Mouse (Mus musculus): Measurements from ENCODE around the gene Kptn.

Gene Kptn

DNA sequence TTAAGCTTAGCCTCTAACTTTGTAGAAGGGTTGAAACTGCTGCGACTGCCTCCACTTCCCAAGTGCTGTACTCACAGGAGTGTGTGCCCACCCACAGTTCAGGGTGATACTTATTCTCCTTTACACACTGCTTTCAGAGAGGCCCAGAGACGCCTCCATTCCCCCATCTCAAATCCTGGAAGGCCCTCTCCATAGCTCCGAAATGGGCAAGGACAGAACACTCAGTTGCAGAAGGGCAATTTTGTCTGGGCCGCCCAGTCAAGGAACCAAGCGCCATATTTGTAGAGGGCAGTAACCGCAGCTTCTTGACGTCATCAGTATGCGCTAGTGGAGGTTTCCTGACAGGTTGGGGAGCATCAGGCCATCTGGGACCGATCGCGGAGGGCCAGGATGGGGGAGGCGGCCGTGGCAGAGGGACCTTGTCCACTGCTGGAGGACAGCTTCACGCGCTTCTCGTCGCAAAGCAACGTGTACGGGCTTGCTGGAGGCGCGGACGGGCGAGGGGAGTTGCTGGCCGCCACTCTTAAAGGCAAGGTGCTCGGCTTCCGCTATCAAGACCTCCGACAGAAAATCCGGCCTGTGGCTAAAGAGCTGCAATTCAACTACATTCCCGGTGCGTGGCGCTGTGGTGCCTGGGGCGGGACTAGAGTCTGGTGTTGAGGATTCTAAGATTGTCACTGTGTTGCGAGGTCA is at the start of gene Kptn:
Gene Kptn, plus strand, starts transcription at position 327 of the 693 bp plus-strand sequence.
- peak; percentile 76 for DNase-seq (ENCODE audit: low spot score)

DNA sequence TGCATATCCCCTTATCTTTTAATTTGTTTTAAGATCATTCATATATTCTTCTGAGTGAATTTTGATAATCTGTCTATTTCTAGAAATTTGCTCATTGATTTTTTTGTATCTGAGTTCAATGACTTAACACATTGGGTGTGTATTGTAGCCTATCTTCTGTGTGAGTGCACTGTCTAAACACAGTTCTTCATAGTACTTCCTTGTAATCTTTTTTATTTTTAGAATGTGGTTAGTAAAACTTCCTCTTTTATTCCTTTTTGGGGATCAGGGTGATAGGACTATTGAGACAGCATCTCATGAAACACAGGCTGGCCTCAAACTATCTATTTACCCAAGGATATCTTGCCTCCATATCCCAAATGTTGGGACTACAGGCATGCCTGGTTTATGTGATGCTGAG is 48.8 kb upstream of the Kptn start:
- no peak for DNase-seq (ENCODE audit: low spot score)

DNA sequence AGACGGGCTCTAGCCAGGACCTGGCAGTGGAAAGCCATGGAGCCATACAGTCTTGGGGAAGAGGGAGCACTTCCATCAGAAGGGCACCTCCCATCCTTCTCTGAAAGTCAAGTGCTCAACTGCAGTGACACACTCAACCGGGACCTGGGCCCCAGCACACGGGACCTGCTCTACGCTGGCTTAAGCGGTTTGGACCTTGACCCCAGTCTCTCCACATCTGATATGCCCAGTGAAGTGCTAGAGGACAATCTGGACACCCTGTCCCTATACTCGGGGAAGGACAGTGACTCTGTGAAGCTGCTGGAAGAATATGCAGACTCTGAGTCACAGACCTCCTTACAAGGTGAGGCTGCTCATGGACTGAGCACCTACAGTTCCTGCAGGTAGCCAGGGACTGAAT is 47.8 kb upstream of the Kptn start:
- no peak for DNase-seq (ENCODE audit: low spot score)

DNA sequence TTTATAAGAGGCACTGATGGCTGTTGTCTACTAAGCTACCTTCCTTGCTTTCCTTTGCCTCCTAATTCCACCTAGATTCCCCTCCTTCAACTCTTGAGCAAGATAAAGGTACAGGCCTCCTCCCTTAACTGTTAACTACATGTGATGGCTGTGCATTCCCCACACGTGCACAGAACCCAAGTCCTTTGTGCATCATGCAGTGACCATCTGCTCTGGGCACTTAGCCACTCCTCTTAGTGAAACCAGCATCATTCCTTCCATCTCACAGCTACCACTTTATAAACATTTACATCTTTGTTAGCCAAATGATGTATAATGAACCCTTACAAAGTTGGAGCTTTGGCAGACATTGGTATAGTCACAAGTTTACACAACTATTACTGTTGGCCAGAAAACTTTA is 39.7 kb upstream of the Kptn start:
- DNase-seq (ENCODE audit: low spot score): no peak

DNA sequence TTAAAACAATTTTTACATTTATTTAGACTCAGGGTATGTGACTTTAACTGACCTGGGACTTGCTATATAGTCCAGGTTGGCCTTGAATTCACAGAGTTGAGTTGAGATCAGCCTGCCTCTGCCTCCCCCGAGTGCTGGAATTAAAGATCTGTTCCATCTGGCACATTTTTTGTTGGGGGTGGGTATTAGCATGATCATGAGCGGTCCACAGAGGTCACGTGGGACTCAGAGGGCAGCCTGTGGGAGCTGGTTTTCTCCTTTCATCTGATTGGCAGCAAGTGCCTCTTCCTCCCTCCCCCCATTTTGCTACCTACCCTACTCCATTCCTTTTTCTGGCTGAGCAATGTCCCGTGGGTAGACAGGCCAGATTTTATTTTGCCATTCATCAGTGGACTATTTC is 39.1 kb upstream of the Kptn start:
- DNase-seq (ENCODE audit: low spot score): no peak

DNA sequence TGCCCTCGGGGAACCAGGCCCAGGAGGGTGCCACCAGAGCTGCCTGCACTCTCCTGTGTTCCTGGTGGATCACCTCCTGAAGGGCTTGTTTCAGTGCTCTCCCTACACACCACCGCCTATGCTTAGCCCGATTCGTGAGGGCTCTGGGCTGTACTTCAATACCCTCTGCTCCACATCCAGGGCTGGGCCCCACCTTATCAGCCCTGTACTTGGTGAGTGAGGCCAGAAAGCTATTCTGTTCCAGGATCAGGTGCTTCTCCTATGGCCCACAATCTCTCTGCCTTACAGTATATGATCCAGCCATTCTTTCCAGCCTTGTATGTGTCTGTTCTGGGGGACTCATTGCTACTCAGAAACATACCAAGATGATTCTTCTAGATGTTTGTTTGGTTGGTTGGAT is 36.3 kb upstream of the Kptn start:
- DNase-seq (ENCODE audit: low spot score): no peak

DNA sequence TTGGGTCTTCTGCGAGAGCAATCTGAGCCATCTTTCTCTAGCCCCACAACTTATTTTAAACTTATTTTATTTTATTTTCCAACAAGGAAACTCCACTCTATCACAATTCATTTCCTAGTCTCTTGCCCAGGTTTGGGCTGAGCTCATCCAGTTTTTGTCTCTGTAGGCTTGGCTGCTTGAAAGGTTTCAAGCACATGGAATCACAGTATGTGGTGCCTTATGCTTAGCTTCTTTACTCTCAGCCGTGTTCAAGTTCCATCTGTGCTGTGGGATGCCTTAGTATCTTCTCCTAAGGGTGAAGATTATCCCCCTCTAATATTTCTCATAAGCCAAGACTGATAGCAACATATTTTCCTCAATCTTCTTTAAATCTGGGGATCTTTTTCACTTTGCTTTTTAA is 32.1 kb upstream of the Kptn start:
- DNase-seq (ENCODE audit: low spot score): no peak

DNA sequence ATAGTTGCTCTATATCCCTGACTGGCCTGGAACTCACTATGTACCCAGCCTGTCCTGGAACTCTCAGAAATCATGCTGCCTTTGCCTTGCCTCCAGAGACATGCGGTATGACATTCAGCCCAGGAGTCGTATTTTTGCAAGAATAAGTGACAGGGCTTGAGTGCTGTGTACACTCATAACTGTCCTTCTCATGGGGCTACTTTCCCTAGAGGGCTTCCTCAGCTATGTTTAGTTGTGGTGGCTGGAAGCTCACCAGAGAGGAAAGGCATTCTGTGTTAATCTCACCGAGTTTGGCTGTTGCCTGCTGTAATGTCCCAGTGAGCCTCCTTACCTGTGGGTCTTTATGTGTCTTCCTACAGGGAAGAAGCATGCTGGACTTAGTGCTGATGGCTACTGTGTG is 25.1 kb upstream of the Kptn start:
- DNase-seq (ENCODE audit: low spot score): no peak

DNA sequence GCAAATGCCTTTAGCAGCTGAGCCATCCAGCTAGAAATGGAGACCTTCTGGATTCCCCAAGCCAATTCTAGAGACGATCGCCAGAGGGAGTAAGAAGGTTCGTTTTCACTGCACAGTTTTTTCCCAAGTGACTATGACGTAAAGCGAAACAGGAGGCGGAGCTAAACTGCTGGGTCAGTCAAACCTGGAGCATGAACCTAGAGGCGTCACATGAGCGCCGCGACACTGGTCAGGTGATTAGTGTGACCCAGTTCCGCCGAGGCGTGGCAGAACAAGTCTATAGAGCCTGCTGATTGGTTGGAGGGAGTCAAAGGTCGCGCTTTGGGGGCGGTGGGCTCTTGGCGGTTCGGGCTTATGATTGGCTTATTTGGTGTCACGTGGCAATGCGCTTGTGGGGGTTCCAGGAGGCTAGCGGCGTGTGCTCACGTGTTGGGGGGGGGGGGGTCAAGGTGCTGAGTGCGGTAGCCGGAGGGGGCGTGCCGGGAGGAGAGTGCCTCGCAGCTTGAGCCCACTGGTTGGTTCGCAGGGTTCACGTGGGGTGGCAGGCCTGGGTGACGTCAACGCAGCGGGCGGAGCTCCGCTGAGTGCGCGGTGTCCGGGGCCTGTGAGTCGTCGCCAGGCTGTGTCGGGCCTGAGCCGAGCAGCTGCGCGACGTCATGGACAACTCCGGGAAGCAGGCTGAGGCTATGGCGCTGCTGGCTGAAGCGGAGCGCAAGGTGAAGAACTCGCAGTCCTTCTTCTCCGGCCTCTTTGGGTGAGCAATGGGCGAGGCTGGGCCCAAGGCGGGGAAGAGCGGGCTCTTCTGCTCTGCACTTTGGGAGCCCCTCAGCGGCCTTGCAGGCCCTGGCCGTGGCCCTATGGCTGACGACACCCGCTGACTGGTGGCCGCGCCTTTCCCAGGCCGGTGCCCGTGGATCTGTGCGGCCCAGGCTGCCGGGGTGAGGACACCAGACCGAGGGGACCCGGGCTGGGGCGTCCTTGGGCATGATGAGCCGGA is 21.4 kb upstream of the Kptn start, which contains the start of gene Napa:
Gene Napa, plus strand, starts transcription at position 438 of the 997 bp plus-strand sequence.
- peak; percentile 92 for DNase-seq (ENCODE audit: low spot score)

DNA sequence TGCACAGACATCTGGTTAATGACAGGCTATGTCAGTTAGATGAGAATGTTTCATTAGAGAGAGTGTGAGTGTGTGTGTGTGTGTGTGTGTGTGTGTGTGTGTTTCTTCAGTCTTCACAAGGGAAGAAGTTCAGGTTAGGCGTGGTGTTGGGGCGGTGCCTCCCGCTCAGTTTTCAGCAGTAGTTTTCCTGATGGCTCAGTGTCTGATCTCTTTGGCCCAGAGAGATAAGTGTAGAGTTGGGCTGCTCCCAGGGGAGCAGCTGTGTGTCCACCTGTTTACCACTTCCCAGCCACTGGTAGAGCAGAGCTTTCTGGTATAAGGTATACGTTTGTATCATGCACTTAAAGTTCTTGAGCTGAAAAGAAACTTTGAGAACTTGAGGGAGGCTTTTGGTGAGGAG is 19.8 kb upstream of the Kptn start:
- DNase-seq (ENCODE audit: low spot score): no peak

DNA sequence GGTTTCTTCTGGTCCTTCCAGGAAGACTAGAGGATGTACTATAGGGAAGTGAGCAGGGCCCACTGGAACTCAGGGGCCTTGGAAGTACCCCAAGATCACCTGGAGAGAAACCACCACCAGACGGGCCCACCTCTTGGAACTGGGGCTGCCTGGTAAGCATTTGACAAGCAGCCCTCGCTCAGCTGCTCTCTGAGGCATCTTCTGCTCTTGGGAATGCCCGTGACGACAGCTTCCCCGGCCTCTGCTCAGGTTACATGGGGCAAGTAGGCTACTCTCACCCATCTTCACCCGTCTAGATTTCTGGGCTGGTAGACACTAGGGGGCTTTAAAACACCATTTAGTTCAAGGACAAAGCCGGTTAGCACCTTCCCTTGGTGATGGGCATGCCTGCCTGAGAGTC is 18.6 kb upstream of the Kptn start:
- no peak for DNase-seq (ENCODE audit: low spot score)

DNA sequence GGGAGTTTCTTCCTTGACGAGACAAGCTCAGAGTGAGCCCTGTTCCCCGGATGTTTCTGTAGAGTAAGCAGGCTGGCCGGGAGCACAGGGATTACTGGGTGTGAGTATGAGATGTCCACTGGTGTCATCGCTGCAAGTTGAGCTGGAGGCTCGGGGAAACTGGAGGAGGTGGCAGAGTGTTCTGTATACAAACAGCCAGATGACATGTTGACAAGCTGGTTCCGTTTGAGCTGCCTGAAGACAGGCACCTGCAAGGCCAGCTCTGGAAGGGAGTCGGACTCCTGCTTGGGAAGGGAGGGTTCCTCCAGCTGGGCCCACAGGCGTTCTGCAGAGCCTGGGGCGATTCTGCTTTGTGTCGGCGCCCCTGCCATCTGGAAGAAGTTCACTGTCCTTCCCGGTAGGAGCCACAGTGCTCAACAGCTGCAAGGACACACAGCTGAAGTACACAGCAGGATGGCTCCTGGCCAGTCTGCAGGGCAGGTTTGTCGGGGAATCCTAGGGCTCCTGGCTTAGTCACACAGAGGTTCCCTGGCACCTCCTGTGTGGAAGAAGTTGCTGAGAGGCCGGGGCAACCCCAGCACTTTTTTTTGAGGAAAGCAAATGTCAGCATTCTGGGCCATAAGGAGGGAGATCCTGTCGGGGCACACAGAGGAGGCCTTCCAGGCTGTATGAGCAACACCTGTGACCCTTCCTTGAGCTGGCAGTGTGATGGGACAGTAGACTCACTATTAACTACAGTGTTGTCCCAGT is 17.8 kb upstream of the Kptn start:
- no peak for DNase-seq (ENCODE audit: low spot score)

DNA sequence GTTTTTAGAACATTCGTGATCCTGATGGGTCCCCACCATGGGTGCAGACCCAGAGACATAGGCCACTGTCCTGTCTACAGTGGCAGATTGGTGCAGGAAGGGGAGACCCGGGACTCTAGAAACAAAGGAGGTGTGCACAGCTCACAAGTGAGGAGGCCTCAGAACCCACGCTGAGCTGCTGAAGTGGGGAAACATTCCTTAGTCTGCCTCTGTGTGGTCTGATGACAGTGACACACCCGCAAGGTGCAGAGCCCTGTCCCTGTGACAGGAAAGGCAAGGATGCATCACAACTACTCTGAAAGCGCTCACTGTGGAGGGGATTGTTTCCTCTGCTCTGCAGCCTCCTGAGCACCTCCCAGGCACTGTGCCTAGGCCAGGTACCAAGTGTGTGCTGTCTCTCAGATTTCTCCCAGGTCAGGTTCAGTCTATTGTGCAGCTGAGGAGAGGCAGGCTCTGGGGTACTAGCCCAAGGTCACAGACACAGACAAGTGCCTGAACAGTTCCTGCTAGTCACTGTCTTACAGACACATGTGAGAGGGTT is 16.9 kb upstream of the Kptn start:
- DNase-seq (ENCODE audit: low spot score): no peak

DNA sequence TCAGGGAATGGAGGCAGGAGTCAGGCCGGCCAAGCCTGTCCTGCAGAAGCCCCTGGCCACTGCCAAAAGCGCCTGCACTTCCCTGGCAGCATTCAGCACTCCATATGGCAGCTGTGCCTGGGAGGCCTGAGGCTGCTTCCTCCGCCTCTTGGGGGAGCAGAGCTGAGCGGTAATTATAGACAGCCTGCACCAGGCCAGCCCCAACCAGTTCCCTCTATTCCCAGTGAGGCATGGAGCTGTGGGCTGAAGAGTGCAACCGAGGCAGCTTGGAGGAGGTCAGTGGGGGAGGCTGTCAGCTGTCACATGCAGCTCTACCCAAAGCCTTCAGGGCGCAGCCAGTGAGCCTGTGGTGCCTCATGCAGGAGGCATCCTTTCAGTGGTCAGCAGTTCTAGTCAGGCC is 15.9 kb upstream of the Kptn start:
- DNase-seq (ENCODE audit: low spot score): no peak

DNA sequence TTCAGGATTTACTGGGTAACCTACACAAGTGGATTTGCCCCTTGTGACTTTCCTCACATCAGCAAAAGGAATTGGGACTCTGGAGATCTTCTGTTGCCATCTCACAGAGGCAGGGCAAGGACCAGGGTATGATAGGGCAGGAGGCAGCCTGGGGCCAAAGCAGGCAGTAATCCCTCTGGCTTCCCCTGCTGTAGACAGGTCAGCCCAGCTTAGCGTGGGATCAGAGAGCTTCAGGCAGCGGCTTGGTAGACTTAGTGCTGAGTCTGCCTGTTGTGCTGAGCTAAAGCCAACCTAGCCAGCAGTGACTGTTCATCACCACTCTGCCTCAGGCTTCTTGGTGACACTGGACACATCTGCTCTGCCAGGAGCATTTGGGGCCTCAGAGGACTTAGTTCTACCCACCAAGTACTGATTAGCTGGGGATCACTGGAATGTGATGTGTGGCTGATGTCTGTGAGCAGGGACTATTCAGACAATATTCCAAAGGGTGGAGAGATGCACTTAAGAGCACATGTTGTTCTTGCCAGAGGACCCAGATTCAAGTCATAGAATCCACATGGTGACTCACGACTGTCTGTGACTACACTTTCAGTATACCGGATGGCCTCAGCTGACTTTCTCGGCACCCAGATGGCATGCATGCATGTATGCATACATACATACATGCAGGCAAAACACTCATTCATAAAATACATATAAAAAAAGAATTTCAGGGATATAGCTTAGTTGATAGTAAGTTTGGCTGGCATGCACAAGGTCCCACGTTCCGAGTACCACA is 14.9 kb upstream of the Kptn start:
- no peak for DNase-seq (ENCODE audit: low spot score)

DNA sequence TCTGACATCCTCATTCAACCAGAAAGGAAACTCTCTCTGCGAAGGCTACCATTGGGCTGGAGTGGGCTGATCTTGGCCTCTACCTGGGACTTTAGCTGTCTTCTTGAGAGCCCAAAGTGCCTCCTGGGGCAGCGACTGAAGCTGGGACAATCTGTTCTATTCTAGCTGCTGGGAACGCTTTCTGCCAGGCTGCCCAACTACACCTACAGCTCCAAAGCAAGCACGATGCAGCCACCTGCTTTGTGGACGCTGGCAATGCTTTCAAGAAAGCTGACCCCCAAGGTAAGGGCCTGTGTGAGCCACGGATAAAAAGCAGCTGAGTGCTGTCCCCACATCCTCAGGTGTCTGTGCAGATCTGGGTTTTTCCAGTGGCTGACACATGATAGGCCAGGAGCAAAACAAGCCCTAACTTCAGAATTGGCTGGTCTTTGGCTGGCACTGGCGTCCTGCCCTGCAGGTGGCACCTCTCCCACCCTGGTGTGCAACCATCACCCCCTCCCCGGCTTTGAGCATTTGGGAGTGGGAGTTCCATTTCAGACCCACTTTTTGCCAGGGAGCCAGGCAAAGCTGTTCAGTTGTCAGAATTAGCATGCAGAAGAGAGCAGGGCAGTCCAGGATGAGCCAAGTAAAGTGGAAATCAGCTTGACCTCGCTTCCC is 10.7 kb upstream of the Kptn start:
- no peak for DNase-seq (ENCODE audit: low spot score)

DNA sequence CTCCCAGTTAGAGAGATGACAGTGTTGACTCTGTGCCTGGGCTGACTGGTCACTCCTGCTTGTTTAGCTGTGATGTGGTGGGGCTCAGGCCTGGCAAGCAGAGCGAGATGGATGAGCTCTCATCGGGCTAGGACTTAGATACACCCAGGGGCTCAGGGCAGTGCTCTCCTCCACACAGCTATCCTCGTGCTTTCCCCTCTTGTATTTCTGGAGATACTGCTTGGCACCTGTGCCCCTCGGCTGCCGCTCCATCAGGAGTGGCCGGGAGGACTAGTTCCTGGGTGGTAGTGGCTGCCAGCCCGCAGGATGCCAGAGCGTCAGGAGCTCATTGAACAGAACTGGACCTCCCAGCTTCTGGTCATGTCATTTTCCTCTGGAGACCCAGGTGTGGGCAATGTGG is 9.5 kb upstream of the Kptn start:
- no peak for DNase-seq (ENCODE audit: low spot score)

DNA sequence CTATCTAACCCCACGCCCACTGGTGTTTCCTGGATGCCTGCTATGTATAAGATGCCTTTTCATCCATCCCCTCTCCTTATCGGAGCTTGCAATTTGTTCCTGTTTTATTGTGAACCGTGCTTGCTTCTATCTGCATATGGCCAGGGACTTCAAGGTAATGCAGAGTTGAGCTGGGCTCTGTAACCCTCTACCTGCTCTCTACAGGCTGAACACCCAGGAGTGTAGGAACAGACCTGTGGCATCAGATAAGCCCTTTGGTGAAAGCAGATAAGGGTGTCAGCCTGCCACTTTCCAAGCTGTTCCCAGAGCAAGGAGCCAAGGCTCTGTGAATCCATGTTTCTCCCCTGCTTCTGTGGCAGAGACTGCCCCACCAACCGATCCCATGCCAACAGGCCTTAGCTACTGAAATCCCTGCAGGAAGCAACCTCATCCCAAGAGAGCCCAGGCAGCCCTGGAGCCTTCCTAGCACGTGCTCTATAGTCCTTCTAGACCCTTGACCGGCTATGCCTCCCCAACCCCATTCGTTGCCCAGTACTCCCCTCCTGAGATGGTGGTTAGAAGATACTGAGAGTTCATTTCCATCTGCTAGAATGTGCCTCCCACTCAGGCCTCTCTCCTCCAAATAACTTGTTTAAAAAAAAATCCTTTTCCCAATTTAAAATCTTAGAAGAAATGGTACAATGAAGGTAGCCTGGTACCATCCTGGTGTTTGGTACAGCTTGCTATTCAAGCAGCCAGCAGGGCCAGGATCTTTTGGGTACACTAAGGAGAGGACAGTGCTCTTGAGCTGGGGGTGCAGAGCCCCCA is 8.2 kb upstream of the Kptn start:
- no peak for DNase-seq (ENCODE audit: low spot score)

DNA sequence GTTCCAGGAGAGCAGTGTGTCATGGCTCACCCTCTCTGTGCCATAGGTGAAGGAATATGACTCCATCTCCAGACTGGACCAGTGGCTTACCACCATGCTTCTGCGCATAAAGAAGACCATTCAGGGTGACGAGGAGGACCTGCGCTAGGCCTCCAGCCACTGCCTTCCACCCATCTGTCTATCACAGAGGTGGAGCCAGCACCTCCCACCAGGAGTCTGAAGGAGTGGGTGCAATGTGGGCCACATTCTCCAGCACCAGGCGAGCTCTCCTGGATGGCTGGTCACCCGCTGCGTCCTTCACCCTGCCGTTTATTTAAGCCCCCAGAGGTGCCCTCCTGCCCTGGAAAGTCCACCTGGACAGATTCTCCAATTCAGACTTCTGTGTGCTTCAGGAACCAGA is 3.3 kb upstream of the Kptn start:
- no peak for DNase-seq (ENCODE audit: low spot score)

DNA sequence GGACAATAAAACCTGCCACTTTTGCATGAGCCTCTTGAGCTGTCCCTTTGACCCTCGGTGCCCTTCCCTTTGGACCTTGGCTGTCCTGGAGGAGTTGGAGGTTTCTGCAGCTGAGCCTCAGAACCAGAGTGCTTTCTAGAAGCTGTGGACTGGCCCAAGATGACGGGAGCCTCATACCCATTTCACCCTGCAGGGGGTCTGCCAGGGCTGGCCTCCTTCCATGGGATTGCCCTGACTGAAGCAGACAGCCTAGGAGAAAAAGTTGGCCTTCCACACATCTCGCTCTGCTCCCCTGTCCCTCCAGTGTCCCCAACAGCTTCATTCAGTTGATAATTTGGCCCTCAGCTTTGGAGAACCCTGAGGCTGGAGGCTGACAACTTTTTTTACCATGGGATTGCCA is 2.6 kb upstream of the Kptn start:
- no peak for DNase-seq (ENCODE audit: low spot score)

Data from urinary bladder, postnatal 10 days (tissue).